Mouse (Mus musculus): ENCODE measurements around the gene Hoxb7. TPM values are rescaled to one million over a fixed set of nuclear protein-coding genes. Genes with fewer than 3 reads are reported as not detected.

Gene Hoxb7
- polyA plus RNA-seq (2021; fragmentation: Nextera tagmentation), result not detected in 2 replicates
- long read RNA-seq, experiment 1, result 0 reads
- long read RNA-seq, experiment 2, result 0 reads

GRCm38 (mm10) chr11:96285771-96286738, at the start of gene Hoxb7:
TSS of gene Hoxb7 (plus strand) at chr11:96286623.

DNA sequence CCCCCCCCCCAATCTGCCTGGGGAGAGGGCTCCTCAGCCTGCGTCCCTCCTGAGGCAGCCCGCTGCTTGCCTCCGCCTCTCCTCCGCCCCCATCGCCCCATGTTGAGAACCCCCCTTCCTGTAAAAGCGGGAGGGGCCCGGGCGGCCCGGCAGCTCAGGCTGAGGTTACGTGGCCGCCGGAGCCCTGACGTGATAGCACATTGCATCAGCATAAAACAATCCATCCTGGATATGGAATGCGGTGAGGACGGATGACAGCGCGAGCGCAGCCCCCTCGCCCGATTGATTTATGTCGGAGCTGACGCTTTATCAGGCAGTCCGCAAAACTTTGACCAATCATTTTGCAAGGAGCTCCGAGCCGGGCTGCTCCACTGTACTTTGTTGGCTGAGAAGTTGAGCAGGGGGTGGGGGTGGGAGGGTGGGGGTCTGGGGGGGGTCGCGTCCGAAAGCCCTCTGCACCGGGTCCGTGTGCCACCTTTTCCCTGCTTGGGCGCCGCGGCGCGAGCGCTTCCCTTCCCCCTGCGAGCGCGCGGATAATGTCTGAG, 15.4 kb upstream of the Hoxb7 start, which contains the start of gene Hoxb9:
Gene Hoxb9 (plus strand): TSS at position 462 of the 545 bp plus-strand sequence.

DNA sequence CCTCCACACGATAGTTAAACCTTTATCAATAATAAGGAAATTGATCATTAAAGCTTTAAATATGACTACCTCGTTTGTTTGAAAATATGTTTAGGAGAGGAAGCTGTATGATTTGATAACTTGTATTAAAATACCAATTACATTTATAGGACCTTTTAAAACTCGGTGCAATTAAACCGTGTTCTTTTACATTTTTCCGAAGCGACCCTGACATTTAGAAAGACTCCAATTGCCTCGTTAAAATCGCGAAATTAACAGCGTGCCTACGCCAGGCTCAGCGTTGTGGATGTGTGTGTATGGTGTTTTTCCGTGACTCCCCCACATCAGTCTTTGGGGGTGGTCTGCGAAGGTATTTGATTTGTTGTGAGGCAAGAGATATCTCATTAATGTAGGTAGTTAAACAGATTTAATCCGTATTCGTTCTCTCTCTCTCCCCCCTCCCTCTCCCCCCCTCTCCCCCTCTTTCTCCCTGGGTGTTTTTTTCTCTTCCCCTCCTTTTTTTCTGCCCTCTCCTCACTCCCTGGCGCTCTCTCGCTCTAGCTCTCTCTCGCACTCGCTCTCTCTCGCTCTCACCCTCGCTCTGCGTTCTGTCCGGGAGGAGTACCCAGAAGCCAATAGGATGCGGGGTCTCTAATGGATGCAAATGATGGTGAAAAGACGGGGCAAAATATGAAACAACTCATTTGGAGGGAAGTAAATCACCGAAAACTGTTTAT, 4.4 kb upstream of the Hoxb7 start, which contains the start of gene Hoxb8:
Gene Hoxb8 (plus strand): TSS at position 51 of the 716 bp plus-strand sequence.

DNA sequence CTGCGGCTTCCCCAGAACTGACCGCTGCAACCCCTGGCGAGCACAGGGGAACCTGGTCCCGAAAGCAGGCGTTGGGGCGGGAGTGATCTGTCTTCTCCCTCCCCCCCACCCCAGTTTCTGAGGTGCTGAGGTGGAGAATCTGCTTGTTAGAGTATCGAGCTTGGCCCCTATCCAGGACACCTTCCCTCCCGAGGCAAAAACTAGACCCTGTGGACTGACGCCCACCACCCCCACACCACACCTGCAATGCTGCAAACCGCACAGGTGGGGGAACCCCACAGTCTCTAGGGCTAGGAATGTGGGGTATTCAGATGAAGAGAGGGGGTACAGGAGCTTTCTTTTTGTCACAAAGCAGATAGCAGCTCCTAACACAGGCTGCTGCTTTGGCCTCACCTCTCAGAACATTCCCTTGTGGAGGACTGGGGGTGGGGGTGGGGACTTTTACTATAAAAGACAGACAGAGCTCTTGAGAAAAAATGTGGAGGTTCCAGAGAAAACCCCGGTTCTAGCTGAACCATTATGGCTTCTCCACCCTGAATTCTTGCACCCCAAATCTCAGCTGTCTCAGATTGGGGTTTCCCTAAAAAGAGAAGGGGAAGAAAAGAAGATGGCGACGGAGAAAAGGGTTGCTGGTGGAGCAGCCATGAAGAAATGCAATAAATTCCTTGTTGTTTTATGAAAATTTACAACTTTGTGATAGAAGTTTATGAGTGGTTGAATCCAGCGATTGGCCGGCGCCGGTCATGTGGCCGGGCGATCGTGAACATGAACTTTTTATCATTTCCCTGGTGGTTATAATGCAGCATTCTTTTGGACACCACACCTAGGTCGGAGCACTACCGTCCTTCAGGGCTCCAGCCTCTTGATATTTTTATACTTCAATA, 5.5 kb downstream of the Hoxb7 start, which contains the start of gene Hoxb6:
Gene Hoxb6 (plus strand): TSS at position 796 of the 884 bp plus-strand sequence.

DNA sequence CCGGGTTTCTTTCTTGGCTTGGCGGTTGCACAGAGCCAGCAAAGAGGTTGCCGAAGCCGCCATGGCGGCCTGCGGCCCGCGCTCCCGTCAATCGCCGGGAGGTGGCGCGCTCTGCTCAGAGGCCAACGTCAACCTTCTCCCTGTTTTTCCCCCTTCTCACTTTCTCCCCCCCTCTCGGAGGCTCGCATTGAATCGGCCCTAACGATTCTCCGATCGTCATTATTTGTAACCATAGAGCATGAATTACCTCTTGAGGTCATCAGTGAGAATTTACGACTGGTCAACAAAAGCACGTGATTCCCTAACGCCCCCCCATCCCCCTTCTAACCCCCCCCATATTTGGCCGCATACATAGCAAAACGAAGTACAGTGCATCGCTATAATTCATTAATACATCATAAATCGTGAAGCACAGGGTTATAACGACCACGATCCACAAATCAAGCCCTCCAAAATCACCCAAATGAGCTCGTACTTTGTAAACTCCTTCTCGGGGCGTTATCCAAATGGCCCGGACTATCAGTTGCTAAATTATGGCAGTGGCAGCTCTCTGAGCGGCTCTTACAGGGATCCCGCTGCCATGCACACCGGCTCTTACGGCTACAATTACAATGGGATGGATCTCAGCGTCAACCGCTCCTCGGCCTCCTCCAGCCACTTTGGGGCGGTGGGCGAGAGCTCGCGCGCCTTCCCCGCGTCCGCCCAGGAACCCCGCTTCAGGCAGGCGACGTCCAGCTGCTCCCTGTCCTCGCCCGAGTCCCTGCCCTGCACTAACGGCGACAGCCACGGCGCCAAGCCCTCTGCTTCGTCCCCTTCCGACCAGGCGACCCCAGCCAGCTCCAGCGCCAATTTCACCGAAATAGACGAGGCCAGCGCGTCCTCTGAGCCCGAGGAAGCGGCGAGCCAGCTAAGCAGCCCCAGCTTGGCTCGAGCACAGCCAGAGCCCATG, 17.0 kb downstream of the Hoxb7 start, which contains the start of gene Hoxb5:
Gene Hoxb5 (plus strand): TSS at position 186 of the 949 bp plus-strand sequence.

DNA sequence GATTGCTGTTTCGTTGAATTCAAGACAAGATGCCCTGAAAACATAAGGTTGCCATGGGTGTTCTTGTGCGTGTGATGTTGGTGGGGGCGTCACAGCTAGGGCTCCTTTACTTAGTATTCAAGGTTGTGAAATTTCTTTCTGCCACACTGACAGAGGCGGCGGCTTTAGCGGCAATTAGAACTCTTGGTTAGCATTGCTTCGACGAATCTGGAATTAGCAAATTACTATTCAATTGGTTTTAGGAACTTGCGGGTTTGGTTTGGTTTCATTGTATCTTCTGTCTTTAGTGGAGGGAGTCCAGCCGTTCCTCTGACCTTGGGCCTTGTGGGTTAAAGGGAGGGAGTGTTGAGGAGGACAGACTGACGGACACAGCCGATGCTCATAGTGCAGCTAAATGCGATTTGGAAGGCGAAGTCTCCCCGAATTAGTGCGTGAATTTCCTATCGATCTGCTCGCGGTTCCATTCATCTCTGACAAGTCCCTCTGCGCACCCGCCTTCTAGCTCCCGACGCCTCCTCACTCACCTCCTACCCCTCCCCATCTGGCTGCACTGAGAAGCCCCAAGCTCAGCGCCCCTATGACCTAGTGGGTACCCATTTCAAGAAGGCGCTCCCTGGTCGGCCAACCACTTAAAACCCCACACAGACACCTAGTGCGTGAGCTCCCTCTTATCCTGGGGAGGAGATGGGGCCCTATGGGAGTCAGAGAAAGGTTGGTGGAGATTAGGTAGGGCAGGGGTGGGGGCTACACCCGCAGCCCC, 31.4 kb downstream of the Hoxb7 start, which contains the start of gene Hoxb4:
Gene Hoxb4 (plus strand): TSS at position 660 of the 760 bp plus-strand sequence.

GRCm38 (mm10) chr11:96323154-96323553, 36.7 kb downstream of the Hoxb7 start, which contains the start of gene Hoxb3:
TSS of gene Hoxb3 (plus strand) at chr11:96323326.

Small RNA genes lying within 50 kb of the gene (microRNA-seq; reads per million reads assigned to microRNA genes)
- gene Mir10a (20.6 reads per million, percentile 41 among the genes with 10 or more reads in this experiment), gene Mir196a-1 (not detected)

Other genes with a start within 250 kb of the Hoxb7 start
- gene Ube2z, start 221.2 kb upstream of the Hoxb7 start, polyA plus RNA-seq (2021; fragmentation: Nextera tagmentation), result 6.6 and 6.9 TPM in 2 replicates
- gene Atp5g1, start 211.0 kb upstream of the Hoxb7 start, polyA plus RNA-seq (2021; fragmentation: Nextera tagmentation), result 1,392 and 1,732 TPM in 2 replicates
- gene Calcoco2, start 174.7 kb upstream of the Hoxb7 start, polyA plus RNA-seq (2021; fragmentation: Nextera tagmentation), result 0.09 and 0.21 TPM in 2 replicates
- 0.06 and 0.10 TPM in 2 replicates for gene Ttll6, start 152.8 kb upstream of the Hoxb7 start, polyA plus RNA-seq (2021; fragmentation: Nextera tagmentation)
- gene Hoxb13, start 92.3 kb upstream of the Hoxb7 start, polyA plus RNA-seq (2021; fragmentation: Nextera tagmentation), result not detected in 2 replicates
- gene Hoxb9, start 15.2 kb upstream of the Hoxb7 start, polyA plus RNA-seq (2021; fragmentation: Nextera tagmentation), result not detected in 2 replicates
- not detected in 2 replicates for gene Hoxb8, start 4.7 kb upstream of the Hoxb7 start, polyA plus RNA-seq (2021; fragmentation: Nextera tagmentation)
- gene Hoxb6, start 5.9 kb downstream of the Hoxb7 start, polyA plus RNA-seq (2021; fragmentation: Nextera tagmentation), result not detected in 2 replicates
- not detected in 2 replicates for gene Hoxb5, start 16.7 kb downstream of the Hoxb7 start, polyA plus RNA-seq (2021; fragmentation: Nextera tagmentation)
- gene Hoxb4, start 31.6 kb downstream of the Hoxb7 start, polyA plus RNA-seq (2021; fragmentation: Nextera tagmentation), result not detected in 2 replicates
- not detected in 2 replicates for gene Hoxb3, start 36.7 kb downstream of the Hoxb7 start, polyA plus RNA-seq (2021; fragmentation: Nextera tagmentation)
- gene Hoxb2, start 63.9 kb downstream of the Hoxb7 start, polyA plus RNA-seq (2021; fragmentation: Nextera tagmentation), result not detected in 2 replicates
- gene Hoxb1, start 79.1 kb downstream of the Hoxb7 start, polyA plus RNA-seq (2021; fragmentation: Nextera tagmentation), result not detected in 2 replicates
- gene Skap1, start 178.0 kb downstream of the Hoxb7 start, polyA plus RNA-seq (2021; fragmentation: Nextera tagmentation), result 1.9 TPM in 2 replicates